Mouse (Mus musculus): ENCODE measurements around the gene Gpr173.
A peak's percentile ranks its signal among the peaks of the same experiment; 100 is the strongest.
"Not testable (repeated sequence)": the region's sequence is repeated elsewhere in the genome, so short reads cannot be mapped to it uniquely, and the experiment has no call there.

The Gpr173 gene

GRCm38 (mm10) chrX:152368397-152369273 is at the start of gene Gpr173:
TSS of gene Gpr173 (minus strand) at chrX:152368704.
- DNase-seq: peak; percentile 53

GRCm38 (mm10) chrX:152403251-152403650 is 34.7 kb upstream of the Gpr173 start:
- no peak for DNase-seq

GRCm38 (mm10) chrX:152400096-152400495 is 31.6 kb upstream of the Gpr173 start:
- no peak for DNase-seq

GRCm38 (mm10) chrX:152368054-152368396 is 479 bp downstream of the Gpr173 start:
- DNase-seq: no peak

DNA sequence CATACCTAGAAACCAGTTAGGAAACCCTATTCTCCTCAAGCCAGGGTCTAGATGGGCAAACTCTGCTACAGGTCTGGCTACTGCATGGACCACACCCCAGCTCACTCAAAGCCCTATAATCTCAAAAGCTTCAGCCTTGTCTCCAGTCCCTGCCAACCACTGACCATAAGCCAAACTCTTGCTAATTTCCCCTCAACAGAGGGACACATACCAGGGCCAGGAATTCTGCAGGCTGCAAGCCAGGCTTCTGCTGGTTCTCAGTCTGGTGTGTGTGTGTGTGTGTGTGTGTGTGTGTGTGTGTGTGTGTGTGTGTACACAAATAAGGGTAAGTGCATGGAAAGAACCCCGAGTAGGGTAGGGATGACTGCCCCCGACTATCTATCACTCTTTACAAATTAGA is 2.1 kb downstream of the Gpr173 start:
- DNase-seq: no peak

- no peak for DNase-seq
Observed at GRCm38 (mm10) chrX:152352553-152353153, 15.9 kb downstream of the Gpr173 start.

GRCm38 (mm10) chrX:152347041-152347440 is 21.5 kb downstream of the Gpr173 start:
- DNase-seq: no peak

GRCm38 (mm10) chrX:152346587-152346986 is 21.9 kb downstream of the Gpr173 start:
- no peak for DNase-seq

GRCm38 (mm10) chrX:152342903-152343302 is 25.6 kb downstream of the Gpr173 start:
- no peak for DNase-seq

DNA sequence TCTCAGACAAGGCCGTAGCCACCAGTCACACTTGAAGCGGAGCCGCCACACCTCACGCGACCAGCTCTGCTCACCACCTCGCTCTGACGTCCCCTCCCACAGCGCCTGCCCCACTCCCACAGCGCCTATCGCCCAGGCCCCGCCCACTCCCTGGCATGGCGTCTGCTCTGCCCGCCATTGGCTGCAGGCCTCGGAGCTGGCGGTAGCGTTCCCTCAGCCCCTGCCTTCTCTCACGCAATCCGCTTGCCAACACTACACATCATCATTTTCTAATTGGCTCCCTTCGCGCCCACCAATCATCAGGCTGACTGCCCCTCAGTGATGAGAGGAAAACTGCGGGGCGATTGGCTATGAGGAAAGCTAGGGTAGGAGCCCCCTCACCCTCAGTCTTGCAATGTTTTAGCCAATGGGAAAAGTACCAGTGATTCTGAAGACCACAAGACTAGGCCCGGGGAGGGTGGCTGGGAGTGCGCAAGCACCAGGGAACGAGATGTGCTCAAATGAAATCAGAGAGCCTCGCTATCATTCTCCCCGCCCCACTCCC is 26.1 kb downstream of the Gpr173 start, which contains the start of gene Tspyl2:
Gene Tspyl2 (minus strand): TSS at position 68 of the 544 bp plus-strand sequence.
- DNase-seq: peak; percentile 88

DNA sequence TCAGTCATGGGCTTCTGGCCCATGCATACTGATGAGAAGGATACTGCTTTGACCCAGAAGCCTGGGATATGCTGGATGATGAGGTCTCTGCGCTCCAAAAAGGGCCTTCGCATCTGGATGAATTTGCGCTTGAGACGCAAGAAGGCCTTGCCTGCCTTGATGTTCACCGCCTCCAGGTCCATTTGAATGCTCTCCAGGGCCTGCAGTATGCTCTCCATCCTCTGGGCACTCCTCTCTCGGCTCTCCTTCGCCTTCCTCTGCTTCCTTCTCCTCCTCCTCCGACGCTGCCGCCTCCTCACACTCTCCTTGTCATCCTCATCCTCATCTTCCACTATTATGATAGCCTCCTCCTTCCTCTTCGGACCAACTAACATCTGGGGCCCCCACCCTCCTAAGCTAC is 27.0 kb downstream of the Gpr173 start:
- DNase-seq: no peak

DNA sequence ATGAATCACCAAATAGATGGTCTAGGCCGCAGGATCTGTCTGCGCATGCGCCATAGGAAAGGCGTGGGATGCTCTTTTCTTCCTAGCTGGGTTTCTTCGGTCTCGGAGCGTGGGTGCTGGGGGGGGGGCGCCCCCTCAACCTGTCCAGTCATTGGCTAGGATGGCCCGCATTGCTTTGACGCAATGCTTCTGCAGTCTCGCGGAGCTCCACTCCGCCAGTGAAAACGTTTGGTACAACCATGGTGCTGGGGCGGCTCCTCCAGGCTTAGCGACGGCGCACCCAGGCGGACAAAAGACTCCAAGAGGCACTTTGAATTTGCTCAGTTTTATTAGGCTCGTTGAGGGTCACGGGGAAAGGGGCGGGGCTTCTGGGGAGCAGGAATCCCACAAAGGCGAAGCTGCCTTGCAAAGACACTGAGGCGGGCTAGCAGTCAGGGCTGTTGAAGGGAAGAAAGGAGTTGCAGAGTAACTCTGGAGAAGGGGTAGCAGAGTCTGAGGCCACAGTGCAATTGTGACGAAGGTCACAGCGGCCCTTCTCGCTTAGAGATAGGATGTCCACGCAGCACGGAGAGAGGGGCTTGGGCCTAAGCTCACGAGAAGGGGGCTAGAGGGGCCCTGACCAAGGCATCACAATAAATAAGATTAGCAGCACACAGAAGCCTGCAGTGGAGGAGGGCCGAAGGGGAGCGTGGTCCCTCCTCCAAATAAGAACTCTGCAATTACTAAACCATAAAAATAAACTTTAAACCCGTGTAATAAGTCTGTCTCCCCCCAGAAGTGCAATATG is 31.8 kb downstream of the Gpr173 start:
- peak; percentile 84 for DNase-seq

- DNase-seq: not testable (repeated sequence)
Observed at GRCm38 (mm10) chrX:152336123-152336522, 32.4 kb downstream of the Gpr173 start.

GRCm38 (mm10) chrX:152329400-152329799 is 39.1 kb downstream of the Gpr173 start:
- not testable (repeated sequence) for DNase-seq

DNA sequence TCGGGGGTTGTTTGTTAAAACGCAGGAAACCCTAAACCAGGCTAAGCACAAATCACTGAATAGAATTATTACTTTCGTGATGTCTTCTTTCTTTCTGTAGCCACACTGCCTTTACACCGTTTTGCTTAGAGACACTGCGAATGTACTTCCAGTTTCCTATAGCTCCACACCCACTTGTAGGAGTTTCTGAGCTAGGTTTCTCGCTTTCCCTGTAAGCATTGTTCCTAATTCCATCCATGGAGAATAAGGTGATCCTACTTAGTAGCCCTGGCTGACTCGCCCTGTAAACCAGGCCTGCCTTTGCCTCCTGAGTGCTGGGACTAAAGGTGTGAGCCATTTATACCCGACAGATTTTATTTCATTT is 40.8 kb downstream of the Gpr173 start:
- DNase-seq: no peak

- peak; percentile 66 for DNase-seq
Observed at GRCm38 (mm10) chrX:152326996-152327688, 41.4 kb downstream of the Gpr173 start, which contains the start of gene Kantr. TSS of gene Kantr (minus strand) at chrX:152327495.

DNA sequence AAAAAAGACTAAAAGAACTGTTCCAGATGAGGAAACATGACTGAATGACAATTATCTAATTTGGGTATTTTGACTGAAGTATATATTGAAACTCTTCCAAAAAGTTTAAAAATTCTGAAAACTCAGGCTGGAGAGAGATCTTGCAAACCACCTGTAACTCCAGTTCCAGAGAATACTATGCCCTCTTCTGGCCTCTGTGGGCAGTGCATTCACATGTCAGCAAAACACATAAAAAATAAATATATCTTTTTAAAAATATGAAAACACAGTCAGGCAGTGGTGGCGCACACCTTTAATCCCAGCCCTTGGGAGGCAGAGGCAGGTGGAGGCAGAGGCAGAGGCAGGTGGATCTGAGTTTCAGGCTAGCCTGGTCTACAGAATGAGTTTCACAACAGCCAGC is 44.9 kb downstream of the Gpr173 start:
- DNase-seq: no peak

DNA sequence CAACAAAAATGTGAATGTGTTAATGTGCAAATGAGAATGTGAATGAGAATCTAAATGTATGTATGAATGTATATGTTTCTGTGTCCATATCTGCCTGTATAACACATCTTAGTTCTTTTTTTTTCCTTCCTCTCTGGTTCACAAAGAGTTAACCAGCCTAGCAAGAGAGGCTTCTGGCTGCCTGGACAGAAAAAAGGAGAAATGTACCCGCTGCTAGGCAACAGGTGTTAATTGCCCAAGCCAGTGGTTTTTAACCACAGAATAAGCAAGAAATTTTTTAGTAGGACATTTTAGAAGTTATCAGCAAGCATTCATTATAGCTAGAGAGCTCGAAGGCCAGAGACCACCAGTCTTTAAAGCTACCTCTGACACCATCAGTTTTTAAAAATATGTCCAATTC is 45.7 kb downstream of the Gpr173 start:
- DNase-seq: no peak

- no peak for DNase-seq
Observed at GRCm38 (mm10) chrX:152320535-152320934, 48.0 kb downstream of the Gpr173 start.

DNA sequence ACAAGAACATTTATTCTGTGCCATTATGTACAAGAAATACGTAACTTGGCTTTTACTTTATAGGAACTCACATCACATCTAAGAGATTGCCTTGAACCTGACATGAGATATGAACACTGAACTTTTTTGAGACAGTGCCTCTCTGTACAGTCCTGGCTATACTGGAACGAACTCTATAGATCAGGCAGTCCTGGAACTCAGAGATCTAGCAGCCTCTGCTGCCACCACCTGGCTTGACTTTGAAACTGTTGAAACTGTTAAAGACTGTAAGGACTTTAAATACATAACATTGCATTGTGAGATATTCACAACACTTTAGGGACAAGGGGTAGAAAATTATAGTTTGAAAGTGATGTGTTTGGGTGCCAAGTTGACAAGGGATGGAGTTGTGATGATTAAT is 60.6 kb downstream of the Gpr173 start:
- DNase-seq: peak; percentile 11

- no peak for DNase-seq
Observed at GRCm38 (mm10) chrX:152307371-152307770, 61.1 kb downstream of the Gpr173 start.

GRCm38 (mm10) chrX:152306224-152306623 is 62.3 kb downstream of the Gpr173 start:
- no peak for DNase-seq
